Mouse (Mus musculus) lung, embryonic 16.5 days (tissue): Measurements from ENCODE around the gene Nr4a3. TPM values are rescaled to one million over a fixed set of nuclear protein-coding genes. Genes with fewer than 3 reads are reported as not detected.

ENCODE experiments used
- ATAC-seq: fragments of 200-750 bp; cut with Nextera tagmentation; 2 replicates; pipeline ENCODE4 v1.8.0; 2017; ENCODE audit warnings: low read depth, mild to moderate bottlenecking, moderate library complexity
- H3K27ac ChIP-seq: fragments of 300-500 bp; sonication (generic); 2 replicates; pipeline ENCODE4 v1.5.1; 2014; ENCODE audit warnings: mild to moderate bottlenecking, control low read depth, low read length
- H3K27me3 ChIP-seq: fragments of 300-500 bp; sonication (generic); 2 replicates; pipeline ENCODE4 v1.6.1; 2014; ENCODE audit warnings: low read depth, low read length, mixed read lengths; ENCODE audit not compliant: control insufficient read depth, insufficient read depth
- H3K36me3 ChIP-seq: fragments of 300-500 bp; sonication (generic); 2 replicates; pipeline ENCODE4 v1.6.1; 2014; ENCODE audit warnings: low read length; ENCODE audit not compliant: control insufficient read depth, insufficient read depth
- H3K4me1 ChIP-seq: fragments of 300-500 bp; sonication (generic); replicated peaks from 2 replicates; pipeline ENCODE4 v1.6.1; 2014; ENCODE audit warnings: low read length, mixed read lengths; ENCODE audit not compliant: control insufficient read depth, insufficient read depth
- H3K4me2 ChIP-seq: fragments of 300-500 bp; sonication (generic); 2 replicates; pipeline ENCODE4 v1.6.1; 2014; ENCODE audit warnings: low read depth, low read length, control low read depth
- H3K4me3 ChIP-seq: fragments of 300-500 bp; sonication (generic); 2 replicates; pipeline ENCODE4 v1.5.1; 2014; ENCODE audit warnings: mild to moderate bottlenecking, low read length, control low read depth
- H3K9ac ChIP-seq: fragments of 300-500 bp; sonication (generic); 2 replicates; pipeline ENCODE4 v1.6.1; 2014; ENCODE audit warnings: low read length, control low read depth
- H3K9me3 ChIP-seq: fragments of 300-500 bp; sonication (generic); 2 replicates; pipeline ENCODE4 v1.6.1; 2016; ENCODE audit warnings: low read length; ENCODE audit not compliant: control insufficient read depth
- WGBS: fragments of 180-500 bp; shearing (Covaris S2); extraction: QIAGEN DNeasy Blood & Tissue Kit; methylation state at CpG from one replicate; pipeline ENCODE4 v1.1.7; 2014; 5-methylcytosine and 5-hydroxymethylcytosine counted together
- polyA plus RNA-seq: library from polyadenylated mRNA; unstranded; fragments of >200 nt; fragmentation: Nextera tagmentation; extraction: Ambion mirVana; gene quantifications from 2 replicates; pipeline ENCODE4 v1.2.1, GENCODE M21; 2015

Nr4a3 gene
- polyA plus RNA-seq, 1 experiment from 2014 or later: 0.11 TPM

GRCm38 (mm10) chr4:48069111-48069510 is 24.2 kb downstream of the Nr4a3 start:
- no peak for ATAC-seq
- H3K27me3 ChIP-seq: no peaks in the 10 kb centered on the region

GRCm38 (mm10) chr4:48072006-48072405 is 27.1 kb downstream of the Nr4a3 start:
- Histone ChIP-seq H3K4me2 (no peak overlapping the region), H3K4me3 (no peak overlapping the region), H3K27ac (no peak overlapping the region), H3K36me3 (no peaks in the 10 kb centered on the region), H3K9me3 (no peaks in the 10 kb centered on the region), H3K27me3 (no peaks in the 10 kb centered on the region), H3K9ac (no peak overlapping the region), H3K4me1 (0 out of 2 replicates have a peak, but pooled peaks cover 2% of the 10 kb centered on the region)
- 48% methylated on average over 3 of the region's 3 CpGs for WGBS
- no peak for ATAC-seq

More at GRCm38 (mm10) chr4:48069111-48069510, 24.2 kb downstream of the Nr4a3 start:
- no peaks in the 10 kb centered on the region for H3K9me3 ChIP-seq
- no peaks in the 10 kb centered on the region for H3K36me3 ChIP-seq
- no peak overlapping the region for H3K4me2 ChIP-seq
- no peak overlapping the region for H3K27ac ChIP-seq
- no peaks in the 10 kb centered on the region for H3K4me1 ChIP-seq
- no peak overlapping the region for H3K4me3 ChIP-seq
- WGBS: 62% methylated on average over 7 of the region's 7 CpGs
- no peak overlapping the region for H3K9ac ChIP-seq

GRCm38 (mm10) chr4:48073325-48073724 is 28.4 kb downstream of the Nr4a3 start:
- Histone ChIP-seq H3K36me3 (no peaks in the 10 kb centered on the region), H3K4me2 (no peak overlapping the region), H3K4me1 (0 out of 2 replicates have a peak, but pooled peaks cover 2% of the 10 kb centered on the region), H3K9me3 (no peaks in the 10 kb centered on the region), H3K4me3 (no peak overlapping the region), H3K9ac (no peak overlapping the region), H3K27me3 (no peaks in the 10 kb centered on the region), H3K27ac (no peak overlapping the region)
- 90% methylated on average over 6 of the region's 6 CpGs for WGBS
- no peak for ATAC-seq

GRCm38 (mm10) chr4:48074451-48075240 is 29.7 kb downstream of the Nr4a3 start:
- WGBS: 80% methylated on average over 5 of the region's 5 CpGs
- ATAC-seq: no peak
- H3K4me3 ChIP-seq: no peak overlapping the region
- no peaks in the 10 kb centered on the region for H3K27me3 ChIP-seq
- H3K36me3 ChIP-seq: no peaks in the 10 kb centered on the region
- H3K9me3 ChIP-seq: no peaks in the 10 kb centered on the region
- H3K4me2 ChIP-seq: no peak overlapping the region
- H3K4me1 ChIP-seq: 0 out of 2 replicates have a peak, but pooled peaks cover 2% of the 10 kb centered on the region
- no peak overlapping the region for H3K9ac ChIP-seq
- H3K27ac ChIP-seq: no peak overlapping the region

- H3K4me2 ChIP-seq: no peak overlapping the region
- H3K9me3 ChIP-seq: no peaks in the 10 kb centered on the region
- H3K27ac ChIP-seq: no peak overlapping the region
- H3K9ac ChIP-seq: no peak overlapping the region
- 43% methylated on average over 13 of the region's 13 CpGs for WGBS
- H3K4me1 ChIP-seq: 0 out of 2 replicates have a peak, but pooled peaks cover 2% of the 10 kb centered on the region
- H3K4me3 ChIP-seq: no peak overlapping the region
- H3K36me3 ChIP-seq: no peaks in the 10 kb centered on the region
- ATAC-seq: peak; percentile 81
- no peaks in the 10 kb centered on the region for H3K27me3 ChIP-seq
Measured at GRCm38 (mm10) chr4:48076693-48077471, 31.9 kb downstream of the Nr4a3 start.

GRCm38 (mm10) chr4:48078213-48078612 is 33.3 kb downstream of the Nr4a3 start:
- no peak overlapping the region for H3K27ac ChIP-seq
- no peak for ATAC-seq
- H3K36me3 ChIP-seq: no peaks in the 10 kb centered on the region
- WGBS: 8% methylated on average over 4 of the region's 4 CpGs
- no peak overlapping the region for H3K9ac ChIP-seq
- no peak overlapping the region; the same call in 1 of the 2 replicates for H3K4me2 ChIP-seq
- H3K9me3 ChIP-seq: no peaks in the 10 kb centered on the region
- 0 out of 2 replicates have a peak, but pooled peaks cover 2% of the 10 kb centered on the region for H3K4me1 ChIP-seq
- no peak overlapping the region for H3K4me3 ChIP-seq
- no peaks in the 10 kb centered on the region for H3K27me3 ChIP-seq

- no peak overlapping the region for H3K4me2 ChIP-seq
- H3K27ac ChIP-seq: no peak overlapping the region
- WGBS: 38% methylated on average over 8 of the region's 8 CpGs
- no peaks in the 10 kb centered on the region for H3K27me3 ChIP-seq
- H3K4me3 ChIP-seq: no peak overlapping the region
- no peak for ATAC-seq
- 0 out of 2 replicates have a peak, but pooled peaks cover 2% of the 10 kb centered on the region for H3K4me1 ChIP-seq
- no peaks in the 10 kb centered on the region for H3K9me3 ChIP-seq
- no peak overlapping the region for H3K9ac ChIP-seq
- H3K36me3 ChIP-seq: no peaks in the 10 kb centered on the region
Measured at GRCm38 (mm10) chr4:48079285-48080039, 34.5 kb downstream of the Nr4a3 start.

GRCm38 (mm10) chr4:48083452-48083851 is 38.5 kb downstream of the Nr4a3 start:
- Histone ChIP-seq H3K9me3 (no peaks in the 10 kb centered on the region), H3K4me3 (no peak overlapping the region), H3K4me1 (no peaks in the 10 kb centered on the region), H3K4me2 (no peak overlapping the region), H3K27ac (no peak overlapping the region), H3K27me3 (no peaks in the 10 kb centered on the region), H3K9ac (no peak overlapping the region), H3K36me3 (no peaks in the 10 kb centered on the region)
- 76% methylated on average over 4 of the region's 4 CpGs for WGBS
- no peak for ATAC-seq

GRCm38 (mm10) chr4:48086609-48087008 is 41.7 kb downstream of the Nr4a3 start:
- ATAC-seq: no peak
- Histone ChIP-seq H3K4me3 (no peak overlapping the region), H3K9me3 (no peaks in the 10 kb centered on the region), H3K4me1 (no peaks in the 10 kb centered on the region), H3K36me3 (no peaks in the 10 kb centered on the region), H3K27me3 (no peaks in the 10 kb centered on the region), H3K27ac (no peak overlapping the region), H3K9ac (no peak overlapping the region), H3K4me2 (no peak overlapping the region)
- WGBS: 73% methylated on average over 6 of the region's 6 CpGs
